Mouse (Mus musculus): Measurements from ENCODE around the gene Acsbg2.
"Not testable (repeated sequence)": the region's sequence is repeated elsewhere in the genome, so short reads cannot be mapped to it uniquely, and the experiment has no call there.

The Acsbg2 gene

DNA sequence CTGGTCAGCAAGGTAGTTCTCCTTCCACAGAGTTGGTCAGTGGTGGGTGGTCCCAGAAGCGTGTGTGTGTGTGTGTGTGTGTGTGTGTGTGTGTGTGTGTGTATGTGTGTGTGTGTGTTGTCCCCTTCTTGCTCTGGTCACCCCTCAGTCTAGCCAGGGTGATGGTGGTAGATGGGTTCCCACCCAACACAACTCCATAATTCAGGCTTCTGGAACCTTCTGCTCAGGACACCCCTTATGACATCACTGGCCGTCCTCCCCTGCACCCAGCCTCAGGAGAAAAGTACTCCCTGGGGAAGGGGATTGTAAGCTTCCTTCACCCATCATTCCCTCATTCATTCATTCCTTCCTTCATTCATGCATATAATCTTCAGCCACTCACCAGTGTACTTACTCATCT, at the start of gene Acsbg2:
Gene Acsbg2 (minus strand): TSS at position 211 of the 400 bp plus-strand sequence.
- no peak for DNase-seq (ENCODE audit: extremely low spot score, low read depth, low spot score)

DNA sequence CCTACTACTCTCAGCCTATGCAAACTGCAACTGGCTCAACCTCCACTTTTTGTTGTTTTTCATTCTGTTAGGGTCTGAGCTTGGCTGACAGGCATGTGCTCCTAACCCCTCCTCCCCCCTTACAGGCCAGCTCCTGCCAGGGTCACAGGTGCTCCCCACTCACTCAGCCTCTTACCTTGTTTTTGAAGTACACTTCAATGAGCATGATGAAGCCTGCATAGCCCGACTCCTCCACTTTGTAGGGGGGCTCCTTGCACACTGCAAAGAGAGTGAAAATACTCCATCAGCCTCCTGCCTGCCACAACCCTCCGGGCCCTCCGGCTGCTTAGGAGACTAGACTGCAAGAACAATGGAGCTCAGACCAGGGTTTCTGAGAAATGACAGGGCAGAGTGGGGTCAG, 45.5 kb upstream of the Acsbg2 start:
- no peak for DNase-seq (ENCODE audit: extremely low spot score, low read depth, low spot score)

DNA sequence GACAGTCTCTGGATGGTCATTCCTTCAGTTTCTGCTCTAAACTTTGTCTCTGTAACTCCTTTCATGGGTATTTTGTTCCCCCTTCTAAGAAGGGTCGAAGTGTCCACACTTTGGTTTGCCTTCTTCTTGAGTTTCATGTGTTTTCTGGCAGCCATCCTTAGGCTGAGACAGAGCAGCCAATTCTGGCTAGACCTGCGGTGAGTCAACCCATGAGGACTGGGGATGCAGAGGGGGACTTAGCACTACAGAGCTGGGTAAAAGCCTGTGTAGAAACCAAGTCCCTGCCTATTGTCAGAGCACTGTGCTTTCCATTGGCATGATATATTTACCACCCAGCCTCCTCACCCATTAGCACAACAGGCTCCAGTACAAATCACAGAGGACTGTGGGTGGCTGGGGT, 42.9 kb upstream of the Acsbg2 start:
- no peak for DNase-seq (ENCODE audit: extremely low spot score, low read depth, low spot score)

DNA sequence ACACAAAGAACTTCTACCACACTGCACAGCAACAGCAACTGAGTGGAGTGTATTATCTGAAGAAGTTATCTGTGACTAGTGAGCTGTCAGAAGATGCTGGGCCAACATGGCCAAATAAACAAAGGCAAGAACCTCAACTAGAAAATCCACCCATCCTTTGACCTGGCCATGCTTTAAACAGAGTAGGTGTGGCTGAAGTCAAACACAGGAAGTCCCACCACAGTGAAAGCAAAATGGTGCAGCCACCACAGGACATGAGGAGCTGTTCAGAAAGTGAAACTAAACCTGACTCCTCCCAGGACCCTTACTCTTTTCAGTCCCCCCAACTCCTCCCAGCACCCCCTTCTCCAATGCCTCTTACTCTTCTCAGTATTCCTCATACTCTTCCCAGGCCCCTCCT, 39.2 kb upstream of the Acsbg2 start:
- no peak for DNase-seq (ENCODE audit: extremely low spot score, low read depth, low spot score)

DNA sequence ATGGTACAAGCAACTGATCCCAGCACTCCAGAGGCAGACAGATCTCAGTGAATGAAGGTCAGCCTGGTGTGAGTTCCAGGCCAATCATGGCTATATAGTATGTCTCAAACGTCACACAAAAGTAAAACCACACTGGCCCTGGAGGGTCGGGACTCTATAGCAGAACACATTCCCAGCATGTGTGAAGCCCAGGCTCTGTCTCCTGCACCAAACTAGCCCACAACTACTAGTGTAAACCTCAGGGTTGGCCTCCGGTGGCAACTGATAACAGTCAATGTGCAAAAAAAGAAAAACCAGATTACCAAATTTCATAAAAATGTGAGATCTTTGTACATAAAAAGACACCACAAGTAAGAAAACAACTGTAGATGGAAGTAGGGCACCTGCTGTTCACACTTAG, 38.8 kb upstream of the Acsbg2 start:
- no peak for DNase-seq (ENCODE audit: extremely low spot score, low read depth, low spot score)

DNA sequence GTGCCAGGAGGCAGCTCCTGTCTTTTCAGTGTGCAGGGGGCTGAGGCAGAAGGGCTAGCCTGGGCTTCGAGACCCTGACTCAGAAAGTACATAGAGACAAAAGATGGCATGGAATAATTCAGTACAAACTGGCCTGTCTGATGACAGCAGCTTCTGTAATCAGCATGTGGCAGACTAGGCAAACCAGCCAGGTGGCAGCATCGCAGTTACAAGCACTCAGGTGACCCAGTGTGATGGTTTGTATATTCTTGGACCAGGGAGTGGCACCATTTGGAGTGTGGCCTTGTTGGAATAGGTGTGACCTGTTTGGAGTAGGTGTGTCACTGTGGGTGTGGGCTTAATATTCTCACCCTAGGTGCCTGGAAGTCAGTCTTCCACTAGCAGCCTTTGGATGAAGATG, 35.5 kb upstream of the Acsbg2 start:
- not testable (repeated sequence) for DNase-seq (ENCODE audit: extremely low spot score, low read depth, low spot score)

DNA sequence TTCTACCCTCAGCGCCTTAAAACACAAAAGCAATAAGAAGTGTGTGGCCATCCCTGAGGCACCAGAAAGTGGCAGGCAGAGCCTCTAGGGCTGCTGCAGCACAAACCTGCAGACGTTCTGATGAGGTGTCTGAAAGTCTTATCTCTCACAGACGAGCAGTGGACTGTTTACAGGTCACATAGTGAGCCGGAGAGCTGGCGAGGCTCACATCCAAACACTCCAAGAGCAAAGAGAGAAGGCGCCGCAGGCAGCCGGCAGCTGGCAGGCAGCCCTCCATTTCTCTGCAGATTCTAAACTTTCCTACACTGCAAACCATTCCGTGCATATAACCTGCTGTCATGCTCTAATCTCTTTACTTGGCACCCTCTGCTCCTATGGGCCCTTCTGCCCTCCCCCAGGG, 33.6 kb upstream of the Acsbg2 start:
- DNase-seq (ENCODE audit: extremely low spot score, low read depth, low spot score), result no peak

DNA sequence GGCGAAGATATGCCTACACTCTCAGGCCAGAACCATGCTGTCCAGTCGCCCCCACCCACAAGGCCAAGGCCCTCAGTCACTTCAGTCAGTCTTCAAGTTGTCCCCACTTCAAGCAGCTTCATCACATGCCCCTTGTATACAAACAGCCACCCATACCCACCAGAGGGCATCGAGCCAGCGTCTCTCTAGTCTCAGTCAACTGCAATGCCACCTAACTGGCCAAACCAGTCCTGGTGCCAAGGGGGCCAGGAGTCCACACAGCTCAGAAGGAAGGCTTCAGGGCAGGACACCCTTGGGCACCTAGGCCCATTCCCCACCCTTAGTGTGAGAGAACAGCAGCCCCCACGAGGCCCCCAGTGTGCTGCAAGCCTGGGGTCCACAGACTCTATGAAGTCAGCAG, 32.8 kb upstream of the Acsbg2 start:
- DNase-seq (ENCODE audit: extremely low spot score, low read depth, low spot score), result no peak

DNA sequence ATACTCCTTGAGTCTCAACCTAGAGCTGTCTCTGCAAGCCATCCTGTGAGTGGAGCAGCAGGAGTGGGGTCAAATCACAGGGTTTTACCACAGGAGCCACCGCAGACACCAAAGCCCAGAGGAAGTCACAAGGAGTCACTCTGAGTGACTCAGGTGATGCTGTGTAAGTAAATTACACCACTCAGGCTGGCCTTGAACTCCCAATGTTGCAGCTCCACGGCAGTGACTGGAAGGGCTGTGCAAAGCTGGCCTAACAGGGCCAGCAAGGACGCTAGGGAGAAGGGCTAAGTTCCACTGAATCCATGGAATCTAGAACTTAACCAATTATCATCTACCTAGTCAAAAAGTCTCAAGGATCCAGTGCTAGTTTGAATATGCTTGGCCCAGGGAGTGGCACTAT, 31.9 kb upstream of the Acsbg2 start:
- DNase-seq (ENCODE audit: extremely low spot score, low read depth, low spot score), result no peak

DNA sequence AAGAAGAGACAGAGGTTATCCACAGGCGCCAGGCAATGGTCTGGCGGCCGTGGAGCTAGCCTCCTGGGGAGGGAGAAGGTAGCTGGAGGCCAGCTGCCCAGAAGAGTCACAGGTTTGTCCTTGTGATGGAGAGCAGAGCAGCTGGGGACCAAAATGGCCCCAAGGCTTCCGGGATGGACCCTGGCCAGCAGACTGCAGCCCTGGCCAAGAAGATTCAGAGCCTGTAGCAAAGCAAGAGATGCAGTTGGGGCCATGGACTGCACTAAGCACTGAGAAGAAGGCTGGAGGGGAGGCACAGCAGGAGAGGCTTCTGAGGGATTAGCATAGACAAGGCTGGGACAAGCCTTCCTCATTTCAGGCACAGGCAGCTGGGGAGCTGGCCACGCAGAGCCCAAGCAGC, 28.5 kb upstream of the Acsbg2 start:
- DNase-seq (ENCODE audit: extremely low spot score, low read depth, low spot score), result no peak

DNA sequence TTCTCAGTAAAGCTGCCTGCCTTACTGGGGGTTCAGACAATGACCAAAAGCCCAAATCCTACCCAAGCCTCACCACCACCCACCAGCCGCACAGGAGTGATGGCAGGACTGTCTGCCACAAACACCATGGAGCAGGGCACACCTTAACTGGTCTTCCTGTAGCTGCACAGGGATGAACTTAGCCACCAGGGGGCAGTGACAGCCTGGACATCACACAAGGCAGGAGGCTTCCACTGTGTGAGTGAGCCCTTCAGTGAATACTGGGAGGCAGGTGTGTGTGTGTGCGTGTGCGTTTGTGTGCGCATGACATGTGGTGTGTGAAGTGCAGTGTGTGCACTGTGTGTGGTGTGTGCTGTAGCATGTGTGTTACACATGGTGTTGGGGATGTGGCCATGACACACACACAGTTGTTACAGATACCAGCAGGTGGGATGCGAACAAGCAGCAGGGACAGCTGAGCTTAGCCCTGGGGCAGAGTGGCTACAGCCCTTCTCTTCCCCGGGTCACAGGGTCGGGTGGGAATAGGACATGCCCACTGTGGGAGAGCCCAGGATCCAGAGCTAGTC, 23.5 kb upstream of the Acsbg2 start:
- peak; percentile 30 for DNase-seq (ENCODE audit: extremely low spot score, low read depth, low spot score)

DNA sequence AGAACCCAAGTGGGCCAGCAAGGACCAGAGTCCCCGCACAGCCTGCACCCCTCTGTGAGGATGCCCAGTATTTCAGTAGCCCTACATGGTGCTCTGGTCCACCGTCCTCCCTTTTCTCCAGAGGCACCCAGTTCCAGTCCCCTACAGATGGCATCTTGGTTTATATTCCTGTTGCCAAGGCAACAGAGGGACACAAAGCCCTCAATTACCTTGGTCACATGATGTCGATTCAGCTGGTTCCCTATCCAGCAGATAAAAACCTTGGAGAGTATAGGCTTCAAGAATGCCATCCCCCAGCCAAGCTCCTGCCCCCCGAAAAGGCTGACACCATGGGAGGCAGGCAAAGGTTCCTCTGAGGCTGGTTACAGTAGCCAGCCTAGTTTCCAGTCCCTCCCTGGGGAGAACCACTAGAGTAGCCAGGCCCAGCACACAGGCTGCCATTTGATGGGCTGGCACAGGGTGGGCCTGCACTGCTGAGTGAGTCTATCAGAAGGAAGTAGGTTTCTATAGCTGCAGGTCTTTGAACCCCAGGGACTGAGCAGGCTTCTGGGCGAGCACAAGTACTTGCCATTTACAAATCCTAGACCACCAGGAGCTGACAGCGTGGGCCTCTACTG, 22.4 kb upstream of the Acsbg2 start:
- DNase-seq (ENCODE audit: extremely low spot score, low read depth, low spot score), result no peak

DNA sequence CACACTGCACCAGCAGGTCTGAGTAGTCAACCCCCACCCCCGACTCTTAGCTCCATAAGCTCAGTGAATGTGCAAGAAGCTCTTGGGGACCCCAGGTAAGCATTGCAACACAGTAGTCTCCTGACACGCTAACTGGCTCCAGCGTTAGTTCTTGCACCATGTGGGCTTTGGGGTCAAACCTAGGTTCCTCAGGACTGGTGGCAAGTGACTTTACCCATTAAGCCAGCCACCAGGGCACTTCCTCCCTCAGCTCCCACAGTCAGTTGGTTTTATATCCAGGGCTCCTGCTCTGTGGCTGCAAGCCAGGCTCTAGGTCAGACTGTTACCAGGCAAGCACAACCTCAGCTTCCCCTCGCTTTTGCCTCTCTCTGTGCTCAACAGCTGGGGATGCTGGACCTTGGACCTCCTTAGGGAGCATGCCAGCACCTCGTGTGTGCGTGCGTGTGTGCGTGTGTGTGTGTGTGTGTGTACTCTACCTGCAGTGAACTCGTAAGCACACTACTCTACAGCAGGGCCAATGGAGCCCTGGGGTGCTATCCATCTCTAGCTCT, 21.2 kb upstream of the Acsbg2 start:
- DNase-seq (ENCODE audit: extremely low spot score, low read depth, low spot score), result no peak

DNA sequence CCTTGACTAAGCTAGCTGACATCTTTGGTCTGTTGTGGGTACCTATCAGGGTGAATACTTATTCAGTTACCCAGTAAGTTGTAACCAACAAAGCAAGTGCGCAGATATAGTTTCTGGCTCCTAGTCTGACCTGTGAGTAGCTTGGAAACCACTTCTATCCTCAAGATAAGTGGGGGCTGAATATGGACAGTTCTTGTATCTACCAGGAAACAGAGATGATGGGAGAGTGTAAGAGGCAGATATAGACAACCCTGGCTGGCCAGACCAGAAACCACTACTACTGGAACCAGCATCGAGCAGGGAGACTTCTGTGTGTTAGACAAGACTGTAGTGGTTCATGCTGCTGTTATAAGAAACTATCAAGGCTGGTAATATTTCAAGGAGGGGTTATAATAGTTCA, 15.8 kb upstream of the Acsbg2 start:
- DNase-seq (ENCODE audit: extremely low spot score, low read depth, low spot score), result no peak

DNA sequence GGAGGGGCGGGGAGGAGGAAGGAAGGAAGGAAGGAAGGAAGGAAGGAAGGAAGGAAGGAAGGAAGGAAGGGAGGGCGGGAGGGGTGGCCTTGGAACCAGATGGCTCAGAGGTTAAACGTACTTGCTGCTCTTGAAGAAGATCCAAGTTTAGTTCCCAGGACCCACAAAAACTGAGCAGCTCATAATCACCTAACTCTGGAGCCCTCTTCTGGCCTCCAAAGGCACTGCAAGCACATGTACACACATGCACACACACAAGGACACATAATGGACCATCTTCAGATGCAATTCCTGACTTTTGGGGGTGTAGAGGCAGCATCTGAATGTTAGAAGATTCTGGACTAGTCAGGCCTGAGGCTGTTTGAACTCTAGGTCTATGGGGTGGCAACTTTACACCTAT, 13.8 kb upstream of the Acsbg2 start:
- no peak for DNase-seq (ENCODE audit: extremely low spot score, low read depth, low spot score)

DNA sequence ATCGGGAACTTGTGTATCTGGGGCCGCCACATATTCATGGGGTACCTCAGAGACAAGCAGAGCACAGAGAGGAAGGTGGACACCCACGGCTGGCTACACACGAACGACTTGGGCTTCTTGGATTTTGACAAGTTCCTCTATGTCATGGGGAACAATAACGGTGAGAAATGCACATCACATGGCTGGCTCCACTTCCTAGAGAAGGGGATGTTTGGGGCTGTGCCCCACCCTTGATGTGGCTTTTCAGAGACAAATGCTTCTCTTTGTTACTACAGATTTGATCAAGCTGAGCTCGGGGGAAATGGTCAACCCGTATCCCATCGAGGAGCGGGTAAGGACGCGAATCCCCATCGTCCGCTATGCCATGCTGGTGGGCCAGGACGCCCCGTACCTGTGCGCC, 10.6 kb upstream of the Acsbg2 start:
- no peak for DNase-seq (ENCODE audit: extremely low spot score, low read depth, low spot score)

DNA sequence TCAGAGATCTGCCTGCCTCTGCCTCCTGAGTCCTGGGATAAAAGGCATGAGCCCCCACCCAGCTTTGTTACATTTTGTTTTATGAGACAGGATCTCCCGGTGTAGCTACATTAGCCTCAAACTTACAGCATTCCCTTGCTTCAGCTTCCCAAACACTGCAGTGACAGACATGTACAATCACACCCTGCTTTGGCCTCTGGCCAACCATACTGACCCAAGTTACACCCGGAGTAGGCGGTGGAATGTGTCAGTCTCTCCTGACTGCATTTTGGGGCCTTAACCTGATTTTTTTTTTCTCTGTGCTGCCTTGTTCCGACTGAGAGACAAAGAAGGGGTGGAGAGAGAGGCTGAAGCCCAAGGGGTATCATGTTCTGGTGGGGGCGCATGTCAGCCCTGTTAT, 10.1 kb upstream of the Acsbg2 start:
- DNase-seq (ENCODE audit: extremely low spot score, low read depth, low spot score), result no peak

DNA sequence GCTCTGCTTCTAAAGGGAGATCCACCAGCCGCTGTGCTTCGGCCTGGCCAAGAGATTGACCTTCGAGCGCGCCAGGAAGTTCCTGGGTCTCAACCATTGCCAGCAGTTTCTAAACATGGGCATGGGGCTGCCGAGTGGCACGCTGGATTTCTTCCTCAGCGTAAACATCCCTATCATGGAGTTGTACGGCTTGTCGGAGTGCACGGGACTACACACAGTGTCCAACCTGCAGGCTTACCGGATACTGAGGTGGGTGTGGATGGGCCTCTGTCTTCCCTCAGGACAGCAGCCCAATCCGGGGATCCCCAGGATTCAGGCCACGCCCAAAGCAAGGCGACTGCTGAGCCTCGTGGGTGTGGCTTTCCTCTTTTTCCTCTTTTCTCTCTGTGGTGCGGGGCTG, 9.4 kb upstream of the Acsbg2 start:
- no peak for DNase-seq (ENCODE audit: extremely low spot score, low read depth, low spot score)

DNA sequence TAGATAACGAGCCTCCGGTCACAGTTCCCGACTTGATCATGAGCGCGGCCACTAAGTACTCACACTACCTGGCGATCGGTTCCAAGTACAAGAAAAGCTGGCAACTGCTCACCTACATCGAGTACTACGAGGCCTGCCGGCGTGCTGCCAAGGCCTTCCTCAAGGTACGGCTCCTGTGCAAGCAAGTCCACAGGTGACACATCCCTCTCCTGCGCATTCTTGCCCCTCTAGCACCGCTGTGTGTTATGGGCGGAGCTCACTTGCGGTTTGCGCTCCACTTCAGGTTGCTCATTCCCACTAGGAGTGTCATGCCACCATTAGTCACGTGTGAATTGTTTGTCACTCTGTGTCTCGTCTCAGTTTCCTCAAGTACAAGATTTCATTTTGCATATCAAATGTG, 3.2 kb upstream of the Acsbg2 start:
- no peak for DNase-seq (ENCODE audit: extremely low spot score, low read depth, low spot score)

DNA sequence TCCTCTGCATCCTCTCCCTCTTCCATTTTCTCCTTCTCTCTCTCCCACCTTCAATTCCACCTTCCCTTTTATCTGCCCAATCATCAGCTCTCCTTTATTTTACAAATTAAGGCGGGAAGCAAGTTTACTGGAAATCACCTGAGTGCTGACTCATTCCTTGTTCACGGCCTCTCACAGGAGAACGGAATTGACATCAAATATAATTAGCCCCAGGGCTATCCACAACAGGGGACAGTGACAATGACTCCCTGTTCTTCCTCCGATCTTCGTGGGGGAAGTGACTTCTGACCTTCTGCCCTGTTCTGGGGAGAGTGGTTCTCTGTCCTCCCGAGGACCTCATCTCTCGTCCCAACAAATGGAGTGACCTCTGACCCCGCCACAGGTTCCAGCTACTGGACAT, 2.7 kb upstream of the Acsbg2 start:
- DNase-seq (ENCODE audit: extremely low spot score, low read depth, low spot score), result no peak

DNA sequence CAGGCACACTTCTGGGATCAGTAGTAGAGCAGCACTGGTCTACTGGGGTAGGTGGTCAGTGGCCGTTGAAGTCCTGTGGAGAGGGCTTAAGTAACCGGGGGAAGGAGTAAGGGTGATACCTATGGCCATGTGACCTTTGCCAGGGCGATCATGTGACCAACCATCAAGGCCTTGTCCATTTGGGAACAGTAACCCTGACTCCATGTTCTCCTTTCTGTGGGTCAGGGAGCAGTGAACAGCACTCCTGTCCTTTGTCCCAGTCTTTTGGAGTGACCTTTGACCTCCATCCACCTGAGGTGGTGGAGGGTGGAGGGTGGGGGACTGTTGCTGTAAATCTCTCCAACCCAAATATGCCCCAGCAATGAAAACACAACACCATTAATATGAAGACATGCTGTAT, 2.2 kb upstream of the Acsbg2 start:
- DNase-seq (ENCODE audit: extremely low spot score, low read depth, low spot score), result no peak

DNA sequence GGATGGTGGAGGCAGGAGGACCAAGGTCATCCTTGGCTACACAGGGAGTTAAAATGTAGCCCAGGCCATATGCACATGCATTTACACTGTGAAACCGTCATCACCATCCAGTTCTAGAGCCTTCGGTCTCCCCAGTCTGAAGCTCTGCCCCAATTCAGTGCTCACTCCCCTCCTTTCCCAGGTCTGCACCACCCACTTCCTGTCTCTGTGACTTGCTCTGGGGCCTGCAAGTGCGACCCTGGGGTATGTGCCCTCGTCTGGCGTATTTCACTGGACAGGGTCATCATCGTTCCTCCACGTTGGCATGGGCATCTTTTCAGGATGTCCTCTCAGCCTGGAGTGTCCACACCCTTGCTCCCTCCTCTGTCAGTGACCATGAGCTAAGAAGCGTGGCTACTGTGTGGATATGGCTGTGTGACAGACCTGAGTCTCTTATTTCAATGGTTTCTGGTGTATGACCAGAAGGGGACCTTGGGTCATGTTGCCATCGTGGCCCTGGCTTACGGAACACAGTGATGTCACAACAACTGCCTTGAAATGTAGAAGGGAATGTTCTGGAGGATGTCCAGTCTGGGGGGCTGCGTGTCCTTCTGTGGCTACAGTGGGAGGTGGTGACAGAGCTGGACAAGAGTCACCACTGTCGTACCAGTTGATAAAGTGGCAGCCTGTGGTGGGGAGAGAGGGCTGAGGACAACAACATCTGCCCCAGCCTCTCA, 847 bp upstream of the Acsbg2 start, which contains the start of gene 1700061G19Rik:
Gene 1700061G19Rik (plus strand): TSS at position 542 of the 716 bp plus-strand sequence.
- no peak for DNase-seq (ENCODE audit: extremely low spot score, low read depth, low spot score)
